Mouse (Mus musculus) kidney, adult 2 months (tissue): ENCODE data around the gene Gm5678. TPM values are rescaled to one million over a fixed set of nuclear protein-coding genes. Genes with fewer than 3 reads are reported as not detected.
A peak's percentile ranks its signal among the peaks of the same experiment; 100 is the strongest.

ENCODE experiments used
- DNase-seq: peaks from one replicate; pipeline ENCODE4 v3.0.0; 2021
- H3K27ac ChIP-seq: fragments of 200-500 bp; 2 replicates; pipeline ENCODE4 v1.5.1; 2012; ENCODE audit warnings: low read depth, low read length, control low read depth, inconsistent platforms; ENCODE audit not compliant: insufficient read depth
- H3K27me3 ChIP-seq: fragments of 200-500 bp; replicated peaks from 2 replicates; pipeline ENCODE4 v1.6.1; 2012; ENCODE audit warnings: mild to moderate bottlenecking, moderate library complexity, low read length, inconsistent platforms; ENCODE audit not compliant: control insufficient read depth, insufficient read depth
- H3K36me3 ChIP-seq: fragments of 200-500 bp; 2 replicates; pipeline ENCODE4 v1.6.1; 2012; ENCODE audit warnings: mild to moderate bottlenecking, moderate library complexity, low read length, inconsistent platforms; ENCODE audit not compliant: control insufficient read depth, insufficient read depth
- H3K4me1 ChIP-seq: fragments of 200-500 bp; 2 replicates; pipeline ENCODE4 v1.6.1; 2011; ENCODE audit warnings: low read length; ENCODE audit not compliant: control insufficient read depth, insufficient read depth
- H3K4me3 ChIP-seq: fragments of 200-500 bp; 2 replicates; pipeline ENCODE4 v1.5.1; 2011; ENCODE audit warnings: mild to moderate bottlenecking, low read depth, low read length, control low read depth; ENCODE audit not compliant: insufficient read depth
- CTCF ChIP-seq: fragments of 200-500 bp; conservative IDR thresholded peaks from 2 replicates; pipeline ENCODE4 v1.5.1; 2011; ENCODE audit warnings: low read depth, mild to moderate bottlenecking, control low read depth, low read length, moderate library complexity, mixed read lengths; ENCODE audit not compliant: insufficient read depth, insufficient read length
- POLR2A ChIP-seq: fragments of 200-500 bp; IDR thresholded peaks from one replicate; pipeline ENCODE4 v1.6.1; 2011; ENCODE audit warnings: low read depth, low read length, control low read depth
- WGBS: fragments of 180-500 bp; shearing (Covaris S2); methylation state at CpG from one replicate; pipeline ENCODE4 v1.1.7; 2018; 5-methylcytosine and 5-hydroxymethylcytosine counted together
- polyA plus RNA-seq: library from polyadenylated mRNA; depleted of rRNA; stranded (reverse); fragments of >200 nt; gene quantifications from 2 replicates; pipeline ENCODE4 v1.2.3, GENCODE M21; 2012

Gm5678 gene
- polyA plus RNA-seq, 1 experiment = not detected

GRCm38 (mm10) chr16:93597551-93597950 lies 30.3 kb upstream of the Gm5678 start:
- no peak for DNase-seq
- no peak overlapping the region for H3K27ac ChIP-seq

GRCm38 (mm10) chr16:93599461-93599860 lies 28.4 kb upstream of the Gm5678 start:
- 92% methylated on average over 6 of the region's 6 CpGs for WGBS
- no peak overlapping the region for H3K4me3 ChIP-seq
- no peaks in the 10 kb centered on the region for H3K36me3 ChIP-seq
- H3K27ac ChIP-seq = no peak overlapping the region
- no peak for TF ChIP-seq CTCF
- TF ChIP-seq POLR2A = no peak
- H3K4me1 ChIP-seq = peaks cover 4% of the 10 kb centered on the region; the same call in 1 of the 2 replicates
- DNase-seq = no peak
- no peaks in the 10 kb centered on the region for H3K27me3 ChIP-seq

More at GRCm38 (mm10) chr16:93597551-93597950, 30.3 kb upstream of the Gm5678 start:
- Histone ChIP-seq H3K4me3 (no peak overlapping the region), H3K36me3 (no peaks in the 10 kb centered on the region), H3K4me1 (no peaks in the 10 kb centered on the region), H3K27me3 (no peaks in the 10 kb centered on the region)
- no peak for TF ChIP-seq POLR2A
- 96% methylated on average over 9 of the region's 9 CpGs for WGBS

GRCm38 (mm10) chr16:93603439-93604212 lies 24.3 kb upstream of the Gm5678 start, which contains the start of gene Setd4:
Setd4 (minus strand) TSS chr16:93604063.
- WGBS = under 1% methylated on average over 55 of the region's 55 CpGs
- TF ChIP-seq POLR2A (peak; percentile 40), CTCF (0 out of 2 replicates have a peak, but pooled peaks have one; percentile 2)
- no peaks in the 10 kb centered on the region for H3K27me3 ChIP-seq
- H3K4me3 ChIP-seq = peak within 1 kb of the TSS; percentile 63
- DNase-seq = peak; percentile 98
- H3K36me3 ChIP-seq = no peaks in the 10 kb centered on the region
- H3K4me1 ChIP-seq = peaks cover 7% of the 10 kb centered on the region; the same call in 1 of the 2 replicates
- peak within 1 kb of the TSS; percentile 88 for H3K27ac ChIP-seq

- Histone ChIP-seq H3K27me3 (no peaks in the 10 kb centered on the region), H3K4me3 (peak overlapping the region; percentile 63), H3K36me3 (no peaks in the 10 kb centered on the region), H3K27ac (peak overlapping the region; percentile 88), H3K4me1 (peaks cover 11% of the 10 kb centered on the region)
- no peak for DNase-seq
- TF ChIP-seq CTCF = no peak
- TF ChIP-seq POLR2A = no peak
- WGBS = 5% methylated on average over 16 of the region's 16 CpGs
Observed at GRCm38 (mm10) chr16:93604481-93604969, 23.4 kb upstream of the Gm5678 start.

- TF ChIP-seq POLR2A = no peak
- no peak for TF ChIP-seq CTCF
- Histone ChIP-seq H3K4me1 (peaks cover 11% of the 10 kb centered on the region), H3K4me3 (no peak within 1 kb of the TSS), H3K27me3 (no peaks in the 10 kb centered on the region), H3K27ac (peak within 1 kb of the TSS; percentile 88; the same call in 1 of the 2 replicates), H3K36me3 (no peaks in the 10 kb centered on the region)
- no peak for DNase-seq
- WGBS = 79% methylated on average over 4 of the region's 4 CpGs
Observed at GRCm38 (mm10) chr16:93605553-93605952, 22.3 kb upstream of the Gm5678 start, which contains the start of gene Cbr1. Cbr1 (plus strand) TSS chr16:93605853.

GRCm38 (mm10) chr16:93606146-93606545 lies 21.8 kb upstream of the Gm5678 start:
- no peak for DNase-seq
- Histone ChIP-seq H3K4me1 (peaks cover 12% of the 10 kb centered on the region), H3K36me3 (no peaks in the 10 kb centered on the region; the same call in 1 of the 2 replicates), H3K27ac (no peak overlapping the region), H3K4me3 (no peak overlapping the region), H3K27me3 (no peaks in the 10 kb centered on the region)
- TF ChIP-seq POLR2A = no peak
- WGBS = 91% methylated on average over 7 of the region's 7 CpGs

- Histone ChIP-seq H3K4me3 (peak overlapping the region; percentile 74), H3K36me3 (no peaks in the 10 kb centered on the region; the same call in 1 of the 2 replicates), H3K27me3 (no peaks in the 10 kb centered on the region), H3K27ac (peak overlapping the region; percentile 42), H3K4me1 (peaks cover 13% of the 10 kb centered on the region)
- WGBS = under 1% methylated on average over 32 of the region's 32 CpGs
- peak; percentile 91 for DNase-seq
- TF ChIP-seq CTCF = 0 out of 2 replicates have a peak, but pooled peaks have one; percentile 1
- TF ChIP-seq POLR2A = peak; percentile 86
Observed at GRCm38 (mm10) chr16:93607669-93608101, 20.2 kb upstream of the Gm5678 start.
